Mouse (Mus musculus) mature B cell (primary cell): ENCODE results near the gene Slc16a14.

ENCODE experiments used
- in situ Hi-C: fragments of 300-500 bp; cut with MboI; formaldehyde crosslinking; loops from 2 replicates; pipeline ENCODE4 v1.14.3; 2019

The Slc16a14 gene

GRCm38 (mm10) chr1:84910177-84910804 is 24.6 kb downstream of the Slc16a14 start:
- in situ Hi-C loops, result no loop called here

GRCm38 (mm10) chr1:84904467-84904866 is 30.5 kb downstream of the Slc16a14 start:
- in situ Hi-C loops, result no loop called here

- in situ Hi-C loops, result no loop called here
Observed at GRCm38 (mm10) chr1:84899156-84899555, 35.8 kb downstream of the Slc16a14 start.

GRCm38 (mm10) chr1:84897364-84897763 is 37.6 kb downstream of the Slc16a14 start:
- in situ Hi-C loops, result no loop called here

GRCm38 (mm10) chr1:84891746-84892145 is 43.2 kb downstream of the Slc16a14 start:
- in situ Hi-C loops, result no loop called here

- in situ Hi-C loops, result no loop called here
Observed at GRCm38 (mm10) chr1:84890503-84890902, 44.4 kb downstream of the Slc16a14 start.

GRCm38 (mm10) chr1:84890005-84890393 is 44.9 kb downstream of the Slc16a14 start:
- in situ Hi-C loops, result no loop called here

GRCm38 (mm10) chr1:84889330-84890004 is 45.5 kb downstream of the Slc16a14 start:
- in situ Hi-C loops, result no loop called here

- in situ Hi-C loops, result no loop called here
Observed at GRCm38 (mm10) chr1:84885921-84886320, 49.0 kb downstream of the Slc16a14 start.

- in situ Hi-C loops, result no loop called here
Observed at GRCm38 (mm10) chr1:84885174-84885573, 49.8 kb downstream of the Slc16a14 start.

- in situ Hi-C loops, result no loop called here
Observed at GRCm38 (mm10) chr1:84883889-84884288, 51.0 kb downstream of the Slc16a14 start.

GRCm38 (mm10) chr1:84882937-84883336 is 52.0 kb downstream of the Slc16a14 start:
- in situ Hi-C loops, result no loop called here

GRCm38 (mm10) chr1:84882066-84882532 is 52.8 kb downstream of the Slc16a14 start:
- in situ Hi-C loops, result no loop called here

- in situ Hi-C loops, result no loop called here
Observed at GRCm38 (mm10) chr1:84881248-84882065, 53.5 kb downstream of the Slc16a14 start.

GRCm38 (mm10) chr1:84879571-84880120 is 55.3 kb downstream of the Slc16a14 start:
- in situ Hi-C loops, result no loop called here

GRCm38 (mm10) chr1:84877590-84877989 is 57.3 kb downstream of the Slc16a14 start:
- in situ Hi-C loops, result no loop called here

- in situ Hi-C loops, result no loop called here
Observed at GRCm38 (mm10) chr1:84872939-84873338, 62.0 kb downstream of the Slc16a14 start.

GRCm38 (mm10) chr1:84872105-84872504 is 62.8 kb downstream of the Slc16a14 start:
- in situ Hi-C loops, result no loop called here

GRCm38 (mm10) chr1:84871131-84871530 is 63.8 kb downstream of the Slc16a14 start:
- in situ Hi-C loops, result no loop called here

- in situ Hi-C loops, result no loop called here
Observed at GRCm38 (mm10) chr1:84869498-84869897, 65.4 kb downstream of the Slc16a14 start.

GRCm38 (mm10) chr1:84868841-84869240 is 66.1 kb downstream of the Slc16a14 start:
- in situ Hi-C loops, result no loop called here

- in situ Hi-C loops, result no loop called here
Observed at GRCm38 (mm10) chr1:84868311-84868710, 66.6 kb downstream of the Slc16a14 start.
